Mouse (Mus musculus) kidney, postnatal 4 days (tissue): ENCODE measurements around the gene Pinlyp.
"Not testable (repeated sequence)": the region's sequence is repeated elsewhere in the genome, so short reads cannot be mapped to it uniquely, and the experiment has no call there.

Source experiments
- DNase-seq, 2 experiments: peaks; one replicate each; pipeline ENCODE4 v3.0.0; 2021; ENCODE audit warnings: mixed read lengths in 2 of 2

The Pinlyp gene

DNA sequence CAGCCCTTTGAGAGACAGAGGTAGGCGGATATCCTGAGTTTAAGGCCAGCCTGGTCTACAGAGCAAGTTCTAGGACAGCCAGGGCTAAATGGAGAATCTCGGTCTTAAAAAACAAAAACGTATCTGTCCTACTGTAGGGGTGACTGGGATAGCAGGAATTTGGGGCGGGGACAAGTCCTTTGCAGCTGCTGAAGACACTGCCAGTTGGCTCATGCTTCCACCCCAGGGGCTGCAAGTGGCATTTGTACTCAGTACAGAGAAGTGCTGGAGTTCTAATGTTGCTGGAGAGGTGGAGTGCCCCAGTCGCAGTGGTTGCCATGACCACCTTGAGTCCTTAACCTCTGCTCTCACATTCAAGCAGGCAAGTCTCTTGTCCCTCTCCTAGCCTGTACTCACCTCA is 23.1 kb downstream of the Pinlyp start:
- no peak for DNase-seq

DNA sequence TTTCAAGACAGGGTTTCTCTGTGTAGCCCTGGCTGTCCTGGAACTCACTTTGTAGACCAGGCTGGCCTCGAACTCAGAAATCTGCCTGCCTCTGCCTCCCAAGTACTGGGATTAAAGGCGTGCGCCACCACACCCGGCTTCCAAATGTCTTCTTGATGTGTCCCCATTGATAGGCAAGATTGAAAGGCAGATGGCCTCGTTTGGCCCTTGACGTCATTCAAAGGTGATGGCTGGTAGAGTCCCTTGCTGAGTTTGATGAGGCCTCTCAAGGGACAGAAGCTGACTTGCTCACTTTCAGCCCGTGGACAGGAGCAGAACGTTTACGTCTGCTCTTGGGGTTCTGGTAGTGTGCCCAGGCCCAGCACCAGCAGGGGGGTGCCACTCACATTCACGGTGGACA is 25.9 kb downstream of the Pinlyp start:
- not testable (repeated sequence) for DNase-seq

DNA sequence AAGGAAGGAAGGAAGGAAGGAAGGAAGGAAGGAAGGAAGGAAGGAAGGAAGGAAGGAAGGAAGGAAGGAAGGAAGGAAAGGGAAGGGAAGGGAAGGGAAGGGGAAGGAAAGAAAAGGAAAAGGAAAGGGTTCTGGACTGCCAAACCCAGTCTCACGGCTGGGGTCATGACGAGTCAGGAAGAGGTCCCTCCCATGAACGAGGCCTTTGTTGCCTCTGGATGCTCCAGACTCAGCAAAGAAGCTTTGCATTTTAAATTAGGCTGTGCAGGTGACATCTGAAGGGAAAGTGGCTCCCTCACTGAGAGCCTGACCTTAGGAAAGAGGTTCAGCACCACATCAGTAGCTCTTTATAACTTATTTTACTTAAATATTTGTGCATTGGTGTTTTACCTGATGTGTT is 26.8 kb downstream of the Pinlyp start:
- no peak for DNase-seq

DNA sequence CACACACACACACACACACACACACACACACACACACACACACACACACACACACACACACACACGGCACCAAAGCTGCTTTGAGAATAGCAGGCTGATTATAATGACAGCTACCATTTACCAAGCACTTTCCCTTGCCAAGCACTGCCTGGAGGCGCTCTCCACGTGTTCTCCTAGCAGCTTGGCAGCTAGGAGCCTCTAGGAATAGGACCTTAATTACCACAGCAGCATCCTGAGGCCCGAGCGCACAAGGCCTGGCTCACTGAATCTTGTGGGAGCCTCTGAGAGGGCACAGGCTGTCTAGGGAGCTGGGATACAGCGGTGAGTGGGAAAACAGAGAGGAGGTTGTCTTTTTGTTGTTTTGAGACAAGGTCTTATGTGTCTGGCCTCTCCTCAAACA is 28.3 kb downstream of the Pinlyp start:
- no peak for DNase-seq

DNA sequence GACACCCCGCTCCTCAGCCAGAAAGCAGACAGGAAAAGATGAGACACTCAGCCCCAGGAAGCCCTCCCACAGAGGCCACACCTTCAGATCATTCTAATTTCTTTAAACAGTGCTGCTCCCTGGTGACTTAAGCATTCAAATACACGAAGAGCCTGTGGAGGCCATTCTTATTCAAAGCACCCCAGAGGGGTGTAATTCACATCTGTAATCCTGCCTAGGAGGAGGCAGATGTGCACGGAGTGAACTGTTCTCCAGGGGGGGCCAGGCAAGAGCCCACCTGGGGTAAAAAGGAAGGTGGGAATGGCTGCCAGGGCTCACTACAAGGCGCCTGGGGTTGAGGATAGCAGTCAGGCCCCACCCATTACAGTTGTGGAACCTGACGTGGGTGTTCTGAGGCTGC is 28.8 kb downstream of the Pinlyp start:
- no peak for DNase-seq

DNA sequence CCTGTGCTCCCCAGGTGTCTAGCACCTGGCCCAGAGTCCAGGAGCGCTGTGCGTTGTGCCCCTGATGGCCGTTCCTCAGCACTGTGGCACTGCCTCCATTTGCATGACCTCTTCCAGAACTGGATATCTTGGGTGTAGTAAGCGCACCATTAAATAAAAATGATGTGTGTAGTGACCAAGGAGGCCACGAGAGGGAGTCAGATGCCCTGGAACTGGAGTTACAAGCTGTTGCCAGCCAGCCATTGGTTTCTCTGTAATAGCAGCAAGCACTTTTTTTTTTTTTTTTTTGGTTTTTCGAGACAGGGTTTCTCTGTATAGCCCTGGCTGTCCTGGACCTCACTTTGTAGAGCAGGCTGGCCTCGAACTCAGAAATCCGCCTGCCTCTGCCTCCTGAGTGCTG is 29.6 kb downstream of the Pinlyp start:
- peak in 1 of 2 experiments; percentile 43 for DNase-seq

DNA sequence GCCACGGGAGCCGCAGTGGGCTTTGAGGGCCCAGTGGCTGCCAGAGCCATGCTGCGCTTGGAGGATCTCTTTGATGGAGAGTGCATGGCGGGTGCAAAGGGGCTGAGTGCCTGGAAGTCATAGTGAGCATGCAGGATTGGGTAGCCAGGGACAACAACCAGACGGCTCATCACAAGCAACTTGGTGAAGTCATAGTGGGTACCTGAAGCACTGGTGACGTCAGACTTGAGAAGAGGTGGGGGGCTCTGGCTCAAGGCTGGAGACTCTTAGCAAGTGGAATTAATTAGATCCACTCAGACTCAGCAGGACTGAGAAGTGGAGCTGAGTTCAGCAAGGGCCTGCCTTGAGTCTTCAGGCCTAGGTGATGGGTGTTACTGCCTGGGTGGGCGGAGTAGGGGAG is 33.6 kb downstream of the Pinlyp start, which contains the start of gene AC161166.1:
Gene AC161166.1, minus strand, starts transcription at position 101 of the 400 bp plus-strand sequence.
- DNase-seq: no peak

DNA sequence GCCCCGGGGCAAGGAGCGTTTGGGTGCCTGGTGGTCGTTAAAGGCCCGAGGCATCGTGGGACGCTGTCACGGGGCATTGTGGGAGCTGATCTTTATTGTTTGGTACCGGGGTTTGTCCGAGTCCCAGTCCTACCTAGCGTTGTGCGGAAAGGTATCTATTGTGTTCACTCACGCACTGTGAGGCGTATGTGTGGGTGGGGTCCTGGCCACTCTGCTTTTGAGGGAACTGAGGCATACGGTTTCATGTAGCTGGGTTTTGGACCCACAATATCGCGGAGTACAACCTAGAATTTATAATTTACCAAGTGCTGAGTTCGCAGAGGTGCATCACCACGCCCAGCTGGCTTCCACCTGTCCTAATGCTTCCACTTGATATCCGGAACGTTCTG is 38.2 kb downstream of the Pinlyp start:
- no peak for DNase-seq

DNA sequence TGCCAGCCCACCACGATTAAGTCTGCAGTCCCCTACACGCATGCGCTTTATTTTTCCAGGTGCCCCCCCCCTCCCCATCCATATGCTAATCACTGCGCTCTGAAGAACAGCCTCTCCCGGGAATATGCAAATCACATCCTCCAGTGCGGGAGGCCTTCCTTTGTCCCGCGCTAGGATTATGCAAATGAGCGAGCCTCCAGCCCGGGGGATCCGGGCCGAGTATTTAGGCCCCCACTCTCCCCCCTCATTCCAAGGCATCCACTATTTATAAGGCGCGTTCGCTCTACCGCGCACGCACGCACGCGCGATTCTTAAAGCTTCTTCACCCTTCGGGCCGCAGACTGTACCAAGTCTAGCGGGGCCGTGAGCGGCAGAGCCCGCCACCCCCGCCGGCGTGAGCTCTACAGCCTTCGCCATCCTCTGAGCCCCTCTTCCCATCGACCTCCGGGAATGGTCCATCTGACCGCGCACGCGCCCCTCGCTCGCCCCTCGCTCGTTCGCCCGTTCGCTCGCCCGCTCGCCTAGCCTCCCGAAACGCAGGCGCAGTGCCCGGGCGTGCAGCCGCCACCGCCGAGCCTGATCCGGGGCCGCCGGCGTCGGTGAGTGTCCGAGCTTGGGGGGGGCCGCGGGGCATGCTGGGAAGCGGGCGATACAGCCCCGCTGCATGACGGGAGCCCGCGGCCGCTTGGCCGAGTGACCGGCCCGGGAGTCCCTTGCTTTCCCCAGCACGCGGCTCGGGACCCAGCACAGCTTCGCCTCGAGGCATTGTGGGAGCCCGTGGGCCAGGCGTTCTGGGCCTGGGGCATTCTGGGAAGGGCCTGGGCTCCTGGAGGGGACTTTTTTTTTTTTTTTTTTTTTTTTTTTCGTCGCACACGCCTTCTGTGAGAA is 38.8 kb downstream of the Pinlyp start, which contains the start of gene Zfp428:
Gene Zfp428, plus strand, starts transcription at position 169 of the 888 bp plus-strand sequence.
- peak; percentile 91 to 95 for DNase-seq

DNA sequence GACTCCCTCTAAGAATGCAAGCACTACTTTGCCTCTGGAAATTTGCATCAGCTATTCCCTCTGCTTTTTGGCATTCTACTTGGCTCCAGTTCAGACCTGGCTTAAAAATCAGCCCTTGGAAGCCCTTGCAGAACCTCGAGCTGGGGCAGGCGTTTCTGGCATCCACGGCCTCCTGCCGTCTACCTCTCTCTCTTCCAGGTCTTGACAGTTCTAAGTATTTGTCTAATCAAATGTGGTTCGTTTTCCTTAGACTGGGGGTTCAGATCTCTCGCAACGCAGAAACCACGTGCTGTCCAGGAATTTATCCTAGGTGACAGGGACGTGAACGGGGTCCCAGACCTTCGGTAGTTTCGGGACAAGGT is 39.5 kb downstream of the Pinlyp start:
- no peak for DNase-seq

DNA sequence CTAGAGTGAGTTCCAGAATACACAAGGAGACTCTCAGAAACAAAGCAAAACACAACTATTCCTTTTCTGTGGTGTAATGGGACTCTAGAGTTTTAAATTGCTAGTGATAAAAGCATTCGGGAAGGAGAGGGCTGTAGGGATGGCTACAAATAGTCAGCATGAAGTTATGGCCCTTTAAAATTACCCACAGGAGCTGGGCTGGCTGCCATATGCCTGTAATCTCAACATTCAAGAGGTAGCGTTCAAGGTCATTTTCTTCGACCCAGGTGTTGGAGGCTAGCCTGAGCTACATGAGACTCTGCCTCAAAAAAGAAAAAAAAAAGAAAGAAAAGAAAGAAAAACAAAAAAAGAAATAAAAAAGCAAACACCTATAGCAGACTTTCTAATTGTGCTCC is 39.9 kb downstream of the Pinlyp start:
- no peak for DNase-seq

DNA sequence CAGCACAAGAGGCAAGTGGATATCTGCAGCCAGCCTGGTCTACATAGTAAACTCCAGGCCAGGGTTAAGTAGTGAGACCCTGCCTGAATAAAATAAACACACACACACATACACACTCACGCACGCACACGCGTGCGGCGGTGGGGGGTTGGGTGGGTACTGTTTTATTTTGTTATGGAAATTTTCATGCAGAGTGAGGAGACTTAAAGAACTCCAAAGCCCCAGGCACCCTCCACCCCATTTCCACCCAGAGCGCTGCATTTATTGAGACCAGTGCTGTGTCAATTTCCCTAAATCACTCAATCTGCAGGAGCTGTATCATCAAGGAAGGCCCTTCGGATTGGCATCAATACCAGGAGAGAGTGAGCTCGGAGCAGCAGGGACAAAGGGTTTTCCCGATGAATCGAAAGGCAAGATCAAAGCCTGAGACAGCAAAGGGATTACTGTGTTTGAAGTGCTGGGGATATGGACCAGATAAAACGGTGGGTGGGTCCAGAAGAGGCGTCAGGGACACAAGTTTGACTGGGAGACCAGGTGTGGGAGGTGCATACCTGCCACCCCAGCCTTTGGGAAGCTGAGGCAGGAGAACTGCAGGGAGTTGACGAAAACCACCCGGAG is 40.4 kb downstream of the Pinlyp start:
- DNase-seq: no peak

DNA sequence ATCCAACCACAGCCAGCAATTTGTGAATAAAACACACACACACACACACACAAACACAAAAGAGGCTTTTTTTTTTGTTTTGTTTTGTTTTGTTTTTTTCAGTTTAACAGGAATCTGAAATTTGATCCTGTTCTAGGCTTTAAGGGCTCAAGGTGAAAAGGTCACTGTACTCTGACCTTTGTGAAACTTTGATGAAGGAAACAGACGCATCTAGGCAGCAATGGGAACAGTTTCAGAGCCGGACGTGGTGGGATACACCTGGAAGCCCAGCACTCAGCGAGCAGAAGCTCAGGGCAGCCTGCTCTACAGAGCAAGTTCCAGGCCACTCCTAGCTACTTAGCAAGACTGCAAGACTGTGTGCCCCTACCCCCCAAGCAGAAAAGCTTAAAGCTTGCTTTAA is 41.0 kb downstream of the Pinlyp start:
- no peak for DNase-seq

DNA sequence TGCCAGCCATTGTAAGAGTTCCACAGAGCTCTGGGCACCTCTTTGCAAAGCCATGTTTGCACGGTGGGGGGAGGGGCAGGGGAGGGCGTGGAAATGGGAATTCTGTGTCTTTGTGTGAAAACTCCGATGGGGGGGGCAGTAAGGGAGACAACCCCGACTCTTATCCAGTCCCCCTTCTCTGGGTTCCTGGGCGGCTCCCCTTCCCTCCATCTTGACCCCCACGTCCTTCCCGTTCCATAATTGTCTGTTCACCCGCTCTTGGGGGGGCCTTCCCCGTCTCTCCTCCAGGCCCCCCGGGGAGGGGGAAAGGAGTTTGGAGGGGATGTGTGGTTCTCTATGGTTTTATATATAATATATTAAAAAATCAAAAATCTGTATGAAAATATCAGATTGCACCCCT is 41.9 kb downstream of the Pinlyp start:
- peak in 1 of 2 experiments; percentile 11 for DNase-seq

DNA sequence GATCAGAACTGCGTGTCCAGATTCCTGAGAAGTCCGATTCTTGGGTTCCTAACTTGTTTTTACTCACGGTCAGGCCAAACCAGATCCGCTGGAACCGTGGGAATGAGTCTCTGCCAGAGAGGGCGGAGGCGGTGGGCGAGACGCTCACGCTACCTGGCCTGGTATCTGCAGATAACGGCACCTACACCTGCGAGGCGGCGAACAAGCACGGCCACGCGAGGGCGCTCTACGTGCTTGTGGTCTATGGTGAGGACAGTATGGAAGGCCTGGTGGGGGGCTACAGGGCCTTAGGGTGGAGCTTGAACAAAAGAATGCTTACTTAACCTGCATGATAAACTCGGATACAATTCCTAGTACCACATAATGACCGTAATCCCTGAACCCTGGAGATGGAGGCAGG is 44.4 kb downstream of the Pinlyp start:
- peak; percentile 47 to 54 for DNase-seq

DNA sequence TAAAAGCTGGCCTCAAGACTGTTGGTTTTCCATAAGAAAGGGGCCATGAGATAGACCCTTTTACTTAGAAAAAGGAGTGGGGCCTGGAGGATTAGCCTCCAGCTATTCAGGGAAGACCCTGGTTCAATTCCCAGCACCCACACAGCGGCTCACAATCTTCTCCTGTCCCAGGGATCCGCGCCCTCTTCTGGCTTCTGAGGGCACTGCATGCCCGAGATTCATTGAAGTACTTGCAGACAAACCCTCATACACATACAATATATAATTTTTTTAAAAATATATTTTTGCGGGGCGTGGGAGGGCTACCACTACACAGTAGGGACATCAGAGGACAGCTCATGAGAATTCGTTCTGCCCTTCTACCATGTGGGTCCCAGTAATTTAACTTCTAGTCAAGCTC is 45.0 kb downstream of the Pinlyp start:
- peak; percentile 67 to 70 for DNase-seq

DNA sequence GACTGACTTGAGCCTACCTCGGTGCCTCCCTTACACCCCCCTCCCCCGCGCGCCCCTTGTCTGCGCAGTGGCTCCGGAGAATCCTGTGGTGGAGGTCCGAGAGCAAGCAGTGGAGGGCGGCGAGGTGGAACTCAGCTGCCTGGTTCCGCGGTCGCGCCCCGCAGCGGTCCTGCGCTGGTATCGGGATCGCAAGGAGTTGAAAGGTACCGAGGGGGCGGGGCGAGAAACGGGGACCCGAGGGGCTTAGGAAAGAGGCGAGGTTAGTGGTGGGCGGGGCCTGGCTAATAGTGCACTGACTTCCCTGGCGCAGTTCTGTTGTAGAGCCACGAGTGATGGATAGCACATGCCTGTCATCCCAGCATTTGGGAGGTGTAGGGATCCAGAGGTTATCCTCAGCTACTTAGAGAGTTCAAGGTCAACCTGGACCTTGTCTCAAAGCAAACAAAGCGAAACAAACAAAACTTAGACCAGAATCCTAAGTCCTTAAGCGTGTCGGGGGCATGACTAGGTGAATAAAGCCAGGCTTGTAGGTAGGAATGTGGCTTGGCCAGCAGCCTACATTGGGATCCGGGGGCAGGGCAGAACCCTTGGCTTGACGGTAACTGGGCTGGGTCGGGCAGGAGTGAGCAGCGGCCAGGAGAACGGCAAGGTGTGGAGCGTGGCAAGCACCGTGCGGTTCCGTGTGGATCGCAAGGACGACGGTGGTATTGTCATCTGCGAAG is 45.9 kb downstream of the Pinlyp start:
- peak; percentile 74 to 78 for DNase-seq
